Mouse (Mus musculus): ENCODE measurements around the gene Zfp653. TPM values are rescaled to one million over a fixed set of nuclear protein-coding genes. Genes with fewer than 3 reads are reported as not detected.
A peak's percentile ranks its signal among the peaks of the same experiment; 100 is the strongest.

Gene Zfp653
- polyA plus RNA-seq, 1 experiment from 2014 or later: 8.9 TPM

GRCm38 (mm10) chr9:22089986-22090385 is 18.8 kb upstream of the Zfp653 start:
- WGBS: 85% methylated on average over 7 of the region's 7 CpGs
- DNase-seq (ENCODE audit: low spot score): no peak
- Histone ChIP-seq H3K27ac (no peak overlapping the region), H3K4me1 (replicated peaks; ENCODE audit: insufficient read depth, low read length) (no peaks in the 10 kb centered on the region), H3K4me2 (ENCODE audit: low read length) (no peak overlapping the region), H3K9ac (ENCODE audit: low read depth, low read length) (no peak overlapping the region), H3K4me3 (replicated peaks; ENCODE audit: low read depth, low read length) (no peak overlapping the region), H3K9me3 (replicated peaks; ENCODE audit: low read length) (no peaks in the 10 kb centered on the region), H3K27me3 (ENCODE audit: insufficient read depth, low read length) (no peaks in the 10 kb centered on the region), H3K36me3 (ENCODE audit: insufficient read depth, low read length) (no peaks in the 10 kb centered on the region)
- no peak for TF ChIP-seq CTCF (IDR thresholded peaks at IDR 0.05; ENCODE audit: low read depth)
- ATAC-seq (replicated peaks; ENCODE audit: low FRiP score, low read depth): no peak

- H3K4me2 ChIP-seq (ENCODE audit: low read length): no peak overlapping the region
- H3K4me1 ChIP-seq (replicated peaks; ENCODE audit: insufficient read depth, low read length): no peaks in the 10 kb centered on the region
- H3K9ac ChIP-seq (ENCODE audit: low read depth, low read length): no peak overlapping the region
- H3K9me3 ChIP-seq (replicated peaks; ENCODE audit: low read length): no peaks in the 10 kb centered on the region
- ATAC-seq (replicated peaks; ENCODE audit: low FRiP score, low read depth): no peak
- H3K27ac ChIP-seq: no peak overlapping the region
- H3K27me3 ChIP-seq (ENCODE audit: insufficient read depth, low read length): no peaks in the 10 kb centered on the region
- H3K36me3 ChIP-seq (ENCODE audit: insufficient read depth, low read length): no peaks in the 10 kb centered on the region
- no peak for TF ChIP-seq CTCF (IDR thresholded peaks at IDR 0.05; ENCODE audit: low read depth)
- no peak overlapping the region for H3K4me3 ChIP-seq (replicated peaks; ENCODE audit: low read depth, low read length)
- no peak for DNase-seq (ENCODE audit: low spot score)
- 94% methylated on average over 7 of the region's 7 CpGs for WGBS
Measured at GRCm38 (mm10) chr9:22089281-22089680, 18.1 kb upstream of the Zfp653 start.

- Histone ChIP-seq H3K4me2 (ENCODE audit: low read length) (no peak overlapping the region), H3K4me1 (replicated peaks; ENCODE audit: insufficient read depth, low read length) (no peaks in the 10 kb centered on the region), H3K9ac (ENCODE audit: low read depth, low read length) (no peak overlapping the region), H3K27ac (no peak overlapping the region), H3K36me3 (ENCODE audit: insufficient read depth, low read length) (no peaks in the 10 kb centered on the region), H3K9me3 (replicated peaks; ENCODE audit: low read length) (no peaks in the 10 kb centered on the region), H3K4me3 (replicated peaks; ENCODE audit: low read depth, low read length) (no peak overlapping the region), H3K27me3 (ENCODE audit: insufficient read depth, low read length) (no peaks in the 10 kb centered on the region)
- WGBS: 86% methylated on average over 2 of the region's 2 CpGs
- no peak for TF ChIP-seq CTCF (IDR thresholded peaks at IDR 0.05; ENCODE audit: low read depth)
- no peak for ATAC-seq (replicated peaks; ENCODE audit: low FRiP score, low read depth)
- no peak for DNase-seq (ENCODE audit: low spot score)
Measured at GRCm38 (mm10) chr9:22087034-22087618, 15.9 kb upstream of the Zfp653 start.

GRCm38 (mm10) chr9:22086012-22086411 is 14.8 kb upstream of the Zfp653 start:
- 51% methylated on average over 6 of the region's 6 CpGs for WGBS
- Histone ChIP-seq H3K4me2 (ENCODE audit: low read length) (peak overlapping the region; percentile 64), H3K36me3 (ENCODE audit: insufficient read depth, low read length) (no peaks in the 10 kb centered on the region), H3K9me3 (replicated peaks; ENCODE audit: low read length) (no peaks in the 10 kb centered on the region), H3K4me1 (replicated peaks; ENCODE audit: insufficient read depth, low read length) (no peaks in the 10 kb centered on the region), H3K27ac (peak overlapping the region; percentile 77), H3K4me3 (replicated peaks; ENCODE audit: low read depth, low read length) (peak overlapping the region; percentile 67), H3K27me3 (ENCODE audit: insufficient read depth, low read length) (no peaks in the 10 kb centered on the region), H3K9ac (ENCODE audit: low read depth, low read length) (peak overlapping the region; percentile 63)
- ATAC-seq (replicated peaks; ENCODE audit: low FRiP score, low read depth): no peak
- DNase-seq (ENCODE audit: low spot score): peak; percentile 56
- TF ChIP-seq CTCF (IDR thresholded peaks at IDR 0.05; ENCODE audit: low read depth): no peak

- H3K9ac ChIP-seq (ENCODE audit: low read depth, low read length): peak within 1 kb of the TSS; percentile 63
- WGBS: under 1% methylated on average over 48 of the region's 48 CpGs
- peak; percentile 99 for DNase-seq (ENCODE audit: low spot score)
Measured at GRCm38 (mm10) chr9:22085022-22085834, 14.1 kb upstream of the Zfp653 start, which contains the start of gene Ecsit. Gene Ecsit, minus strand, starts transcription at chr9:22085438.

GRCm38 (mm10) chr9:22084667-22085021 is 13.5 kb upstream of the Zfp653 start:
- Histone ChIP-seq H3K27ac (peak overlapping the region; percentile 77), H3K9me3 (replicated peaks; ENCODE audit: low read length) (no peaks in the 10 kb centered on the region), H3K4me3 (replicated peaks; ENCODE audit: low read depth, low read length) (peak overlapping the region; percentile 67), H3K4me1 (replicated peaks; ENCODE audit: insufficient read depth, low read length) (no peaks in the 10 kb centered on the region), H3K9ac (ENCODE audit: low read depth, low read length) (peak overlapping the region; percentile 63), H3K4me2 (ENCODE audit: low read length) (peak overlapping the region; percentile 64), H3K36me3 (ENCODE audit: insufficient read depth, low read length) (0 out of 2 replicates have a peak, but pooled peaks cover 4% of the 10 kb centered on the region), H3K27me3 (ENCODE audit: insufficient read depth, low read length) (no peaks in the 10 kb centered on the region)
- DNase-seq (ENCODE audit: low spot score): no peak
- no peak for TF ChIP-seq CTCF (IDR thresholded peaks at IDR 0.05; ENCODE audit: low read depth)
- ATAC-seq (replicated peaks; ENCODE audit: low FRiP score, low read depth): no peak
- 28% methylated on average over 4 of the region's 4 CpGs for WGBS

More at GRCm38 (mm10) chr9:22085022-22085834, 14.1 kb upstream of the Zfp653 start, which contains the start of gene Ecsit:
- H3K4me2 ChIP-seq (ENCODE audit: low read length): peak within 1 kb of the TSS; percentile 64
- no peaks in the 10 kb centered on the region for H3K27me3 ChIP-seq (ENCODE audit: insufficient read depth, low read length)
- 0 out of 2 replicates have a peak, but pooled peaks cover 1% of the 10 kb centered on the region for H3K36me3 ChIP-seq (ENCODE audit: insufficient read depth, low read length)
- peak; percentile 98 for ATAC-seq (replicated peaks; ENCODE audit: low FRiP score, low read depth)
- H3K4me3 ChIP-seq (replicated peaks; ENCODE audit: low read depth, low read length): peak within 1 kb of the TSS; percentile 67
- H3K4me1 ChIP-seq (replicated peaks; ENCODE audit: insufficient read depth, low read length): no peaks in the 10 kb centered on the region
- TF ChIP-seq CTCF (IDR thresholded peaks at IDR 0.05; ENCODE audit: low read depth): no peak
- no peaks in the 10 kb centered on the region for H3K9me3 ChIP-seq (replicated peaks; ENCODE audit: low read length)
- H3K27ac ChIP-seq: peak within 1 kb of the TSS; percentile 77

All from kidney, postnatal 0 days (tissue).